Mouse (Mus musculus): ENCODE data around the gene Tecr. TPM values are rescaled to one million over a fixed set of nuclear protein-coding genes. Genes with fewer than 3 reads are reported as not detected.

Gene Tecr
- polyA plus RNA-seq, 1 experiment from 2014 or later, result 531 TPM

GRCm38 (mm10) chr8:83535736-83536135 is 72.0 kb downstream of the Tecr start, which contains the start of gene Olfr370:
TSS of gene Olfr370 (plus strand) at chr8:83535780.
- Histone ChIP-seq H3K4me3 (ENCODE audit: low read depth, low read length) (no peak within 1 kb of the TSS), H3K27me3 (ENCODE audit: control insufficient read depth, insufficient read depth, low read length) (no peaks in the 10 kb centered on the region), H3K4me1 (ENCODE audit: control insufficient read depth, insufficient read depth, low read length) (no peaks in the 10 kb centered on the region), H3K36me3 (ENCODE audit: control insufficient read depth, insufficient read depth, low read length) (no peaks in the 10 kb centered on the region), H3K4me2 (no peak within 1 kb of the TSS), H3K27ac (ENCODE audit: low read depth, low read length) (no peak within 1 kb of the TSS), H3K9me3 (replicated peaks; ENCODE audit: control insufficient read depth, low read length) (no peaks in the 10 kb centered on the region), H3K9ac (ENCODE audit: low read depth, low read length) (no peak within 1 kb of the TSS)
- ATAC-seq (replicated peaks; ENCODE audit: insufficient number of reproducible peaks, low FRiP score, low TSS enrichment), result no peak
- 78% methylated on average over 3 of the region's 3 CpGs for WGBS (ENCODE audit: insufficient replicate concordance)

- H3K4me2 ChIP-seq, result no peak overlapping the region
- no peaks in the 10 kb centered on the region for H3K36me3 ChIP-seq (ENCODE audit: control insufficient read depth, insufficient read depth, low read length)
- H3K9me3 ChIP-seq (replicated peaks; ENCODE audit: control insufficient read depth, low read length), result no peaks in the 10 kb centered on the region
- H3K27ac ChIP-seq (ENCODE audit: low read depth, low read length), result no peak overlapping the region
- ATAC-seq (replicated peaks; ENCODE audit: insufficient number of reproducible peaks, low FRiP score, low TSS enrichment), result no peak
- 70% methylated on average over 2 of the region's 2 CpGs for WGBS (ENCODE audit: insufficient replicate concordance)
- no peaks in the 10 kb centered on the region for H3K27me3 ChIP-seq (ENCODE audit: control insufficient read depth, insufficient read depth, low read length)
- no peak overlapping the region for H3K4me3 ChIP-seq (ENCODE audit: low read depth, low read length)
- H3K9ac ChIP-seq (ENCODE audit: low read depth, low read length), result no peak overlapping the region
- no peaks in the 10 kb centered on the region for H3K4me1 ChIP-seq (ENCODE audit: control insufficient read depth, insufficient read depth, low read length)
Measured at GRCm38 (mm10) chr8:83534802-83535201, 73.0 kb downstream of the Tecr start.

Other genes starting within 250 kb of the Tecr start
- 0.07 and 0.20 TPM in 2 replicates for gene Clgn, start 218.1 kb downstream of the Tecr start, polyA plus RNA-seq (2014; fragmentation: Nextera tagmentation; extraction: Ambion mirVana)
- 92.8 and 95.5 TPM in 2 replicates for gene Scoc, start 149.6 kb downstream of the Tecr start, polyA plus RNA-seq (2014; fragmentation: Nextera tagmentation; extraction: Ambion mirVana)
- gene Olfr370, start 72.2 kb downstream of the Tecr start, polyA plus RNA-seq (2014; fragmentation: Nextera tagmentation; extraction: Ambion mirVana), result 0.08 TPM in 1 of 2 replicates, not detected in the other
- 546 and 556 TPM in 2 replicates for gene Ndufb7, start 41.3 kb downstream of the Tecr start, polyA plus RNA-seq (2014; fragmentation: Nextera tagmentation; extraction: Ambion mirVana)
- 51.2 and 51.5 TPM in 2 replicates for gene Dnajb1, start 222 bp upstream of the Tecr start, polyA plus RNA-seq (2014; fragmentation: Nextera tagmentation; extraction: Ambion mirVana)
- 171 and 180 TPM in 2 replicates for gene Gipc1, start 44.7 kb upstream of the Tecr start, polyA plus RNA-seq (2014; fragmentation: Nextera tagmentation; extraction: Ambion mirVana)
- gene Ptger1, start 58.7 kb upstream of the Tecr start, polyA plus RNA-seq (2014; fragmentation: Nextera tagmentation; extraction: Ambion mirVana), result 0.13 and 0.63 TPM in 2 replicates
- gene Pkn1, start 91.2 kb upstream of the Tecr start, polyA plus RNA-seq (2014; fragmentation: Nextera tagmentation; extraction: Ambion mirVana), result 17.0 and 21.2 TPM in 2 replicates
- gene Ddx39, start 107.2 kb upstream of the Tecr start, polyA plus RNA-seq (2014; fragmentation: Nextera tagmentation; extraction: Ambion mirVana), result 143 and 150 TPM in 2 replicates
- gene Adgre5, start 133.4 kb upstream of the Tecr start, polyA plus RNA-seq (2014; fragmentation: Nextera tagmentation; extraction: Ambion mirVana), result 17.6 and 18.8 TPM in 2 replicates

All from heart, embryonic 11.5 days (tissue).